Mouse (Mus musculus) ES-Bruce4 (cell line): ENCODE measurements around the gene Rap1a.

ENCODE experiments used
- CTCF ChIP-seq: IDR thresholded peaks from one replicate; pipeline ENCODE4 v1.8.1; 2011; ENCODE audit warnings: low read depth, low read length
- EP300 ChIP-seq: IDR thresholded peaks from 2 replicates; pipeline ENCODE4 v1.6.1; 2011; ENCODE audit warnings: low read depth, low read length; ENCODE audit not compliant: insufficient read depth

- TF ChIP-seq CTCF = no peak
- no peak for TF ChIP-seq EP300
Measured at GRCm38 (mm10) chr3:105712827-105713226, 88.3 kb downstream of the Rap1a start.
